Mouse (Mus musculus): ENCODE measurements around the gene Vgf.

Gene Vgf

GRCm38 (mm10) chr5:137072079-137072960 lies 46.1 kb downstream of the Vgf start, which contains the start of gene Serpine1:
Serpine1 (minus strand) TSS chr5:137072268.
- no peak for DNase-seq (ENCODE audit: low read depth)

DNA sequence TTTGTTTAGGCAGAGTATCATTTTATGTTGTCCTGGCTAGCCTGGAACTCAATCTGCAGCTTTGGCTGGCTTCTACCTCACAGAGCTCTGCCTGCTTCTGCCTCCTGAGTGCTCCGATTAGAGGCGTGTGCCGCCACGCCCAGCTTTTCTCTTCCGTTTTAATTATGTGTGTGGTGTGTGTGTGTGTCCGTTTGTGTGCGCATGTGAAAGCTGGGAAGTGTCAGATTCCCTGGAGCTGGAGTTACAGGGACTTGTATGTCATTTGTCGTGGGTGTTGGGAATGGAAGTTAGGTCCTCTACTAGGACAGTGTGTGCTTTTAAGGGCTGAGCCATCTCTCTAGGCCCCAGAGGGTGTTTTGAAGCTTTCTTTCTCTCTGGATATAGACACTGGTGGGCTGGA lies 46.9 kb downstream of the Vgf start:
- DNase-seq (ENCODE audit: low read depth) = no peak

GRCm38 (mm10) chr5:137074191-137074651 lies 48.0 kb downstream of the Vgf start:
- DNase-seq (ENCODE audit: low read depth) = no peak

DNA sequence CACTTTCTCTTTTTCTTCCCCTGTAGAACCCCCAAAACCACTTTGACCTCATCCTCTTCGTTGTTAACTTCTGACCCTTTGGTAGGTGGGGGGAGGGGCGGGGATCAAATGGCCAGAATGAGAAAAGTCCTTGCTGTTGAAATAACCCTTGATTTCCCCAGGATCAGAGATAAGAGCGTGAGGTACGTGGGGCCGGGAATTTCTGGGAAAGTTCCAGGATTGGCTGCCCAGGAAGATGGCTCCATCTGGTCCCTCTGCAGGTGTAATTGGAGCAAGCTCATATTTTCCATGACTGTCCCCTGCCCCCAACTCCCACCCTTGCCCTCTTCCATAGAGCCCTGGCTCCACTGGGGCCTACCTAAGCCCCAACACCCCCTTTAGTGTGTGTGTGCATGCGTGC lies 49.5 kb downstream of the Vgf start:
- no peak for DNase-seq (ENCODE audit: low read depth)

GRCm38 (mm10) chr5:137076191-137076930 lies 50.2 kb downstream of the Vgf start:
- no peak for DNase-seq (ENCODE audit: low read depth)

DNA sequence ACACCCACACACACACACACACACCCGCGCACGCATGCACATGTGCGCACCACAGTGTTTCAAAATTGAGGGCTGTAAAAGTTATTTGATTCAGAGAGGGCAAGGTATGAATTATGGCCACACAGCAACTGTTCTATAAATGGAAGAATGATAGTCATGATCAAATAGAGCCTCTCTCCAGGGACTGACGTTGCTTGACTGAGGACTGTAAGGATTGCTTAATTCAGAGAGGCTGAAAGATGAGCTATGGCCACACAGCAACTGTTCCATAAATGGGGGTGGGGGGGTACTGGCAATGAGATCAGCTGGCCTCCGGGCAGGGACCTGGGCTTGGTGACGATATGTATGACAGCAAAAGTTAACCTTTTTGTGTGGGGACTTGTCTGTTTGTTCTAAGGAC lies 51.0 kb downstream of the Vgf start:
- no peak for DNase-seq (ENCODE audit: low read depth)

- no peak for DNase-seq (ENCODE audit: low read depth)
Observed at GRCm38 (mm10) chr5:137078041-137078440, 51.8 kb downstream of the Vgf start.

GRCm38 (mm10) chr5:137078616-137079015 lies 52.4 kb downstream of the Vgf start:
- DNase-seq (ENCODE audit: low read depth) = no peak

GRCm38 (mm10) chr5:137079849-137080248 lies 53.7 kb downstream of the Vgf start:
- DNase-seq (ENCODE audit: low read depth) = no peak

Data from c-Kit-positive CD71-positive TER-119-negative erythroid progenitor cells, embryonic 14.5 days (primary cell).